Mouse (Mus musculus): ENCODE results near the gene Sf3a3.

GRCm38 (mm10) chr4:124738783-124739182 lies 24.2 kb downstream of the Sf3a3 start:
- no peak for TF ChIP-seq CTCF (IDR thresholded peaks at IDR 0.05; ENCODE audit: low read depth, low read length)
- TF ChIP-seq GATA1 (IDR thresholded peaks at IDR 0.05; ENCODE audit: borderline replicate concordance, low read length): no peak
- no peak for TF ChIP-seq POLR2AphosphoS5 (IDR thresholded peaks at IDR 0.05; ENCODE audit: insufficient replicate concordance, low read depth, low read length)
